Mouse (Mus musculus) heart, postnatal 0 days (tissue): ENCODE results near the gene Chrna5. TPM values are rescaled to one million over a fixed set of nuclear protein-coding genes. Genes with fewer than 3 reads are reported as not detected.

Experiments
- ATAC-seq: fragments of 200-750 bp; cut with Nextera tagmentation; 2 replicates; pipeline ENCODE4 v1.8.0; 2017; ENCODE audit warnings: low read depth, moderate number of reproducible peaks, moderate library complexity; ENCODE audit not compliant: insufficient read depth
- DNase-seq: peaks from one replicate; pipeline ENCODE4 v3.0.0-alpha.2; 2016; ENCODE audit warnings: low spot score
- H3K27ac ChIP-seq: fragments of 300-500 bp; sonication (generic); 2 replicates; pipeline ENCODE4 v1.5.1; 2014; ENCODE audit warnings: low read depth, mild to moderate bottlenecking
- H3K27me3 ChIP-seq: fragments of 300-500 bp; sonication (generic); 2 replicates; pipeline ENCODE4 v1.6.1; 2014; ENCODE audit warnings: low read length, mixed read lengths; ENCODE audit not compliant: control insufficient read depth, insufficient read depth
- H3K36me3 ChIP-seq: fragments of 300-500 bp; sonication (generic); replicated peaks from 2 replicates; pipeline ENCODE4 v1.6.1; 2014; ENCODE audit warnings: low read length, mixed read lengths; ENCODE audit not compliant: control insufficient read depth, insufficient read depth
- H3K4me1 ChIP-seq: fragments of 300-500 bp; sonication (generic); 2 replicates; pipeline ENCODE4 v1.6.1; 2014; ENCODE audit warnings: antibody characterized with exemption; ENCODE audit not compliant: control insufficient read depth, insufficient read depth
- H3K4me2 ChIP-seq: fragments of 300-500 bp; sonication (generic); 2 replicates; pipeline ENCODE4 v1.6.1; 2014; ENCODE audit warnings: low read depth, mild to moderate bottlenecking, low read length, moderate library complexity
- H3K4me3 ChIP-seq: fragments of 300-500 bp; sonication (generic); 2 replicates; pipeline ENCODE4 v1.5.1; 2014; ENCODE audit warnings: low read depth, low read length
- H3K9ac ChIP-seq: fragments of 300-500 bp; sonication (generic); replicated peaks from 2 replicates; pipeline ENCODE4 v1.6.1; 2014; ENCODE audit warnings: low read depth, low read length, mixed read lengths
- H3K9me3 ChIP-seq: fragments of 300-500 bp; sonication (generic); replicated peaks from 2 replicates; pipeline ENCODE4 v1.6.1; 2016; ENCODE audit warnings: low read length; ENCODE audit not compliant: control insufficient read depth
- CTCF ChIP-seq: IDR thresholded peaks from 2 replicates; pipeline ENCODE4 v1.5.1; 2016; ENCODE audit warnings: antibody characterized with exemption, control low read depth, low read depth
- EP300 ChIP-seq: IDR thresholded peaks from 2 replicates; pipeline ENCODE4 v1.6.1; 2016; ENCODE audit warnings: antibody characterized with exemption, low read depth
- whole genome bisulfite sequencing: fragments of 180-500 bp; shearing (Covaris S2); extraction: QIAGEN DNeasy Blood & Tissue Kit; methylation state at CpG from one replicate; pipeline ENCODE4 v1.1.7; 2014; 5-methylcytosine and 5-hydroxymethylcytosine counted together
- polyA plus RNA-seq: library from polyadenylated mRNA; unstranded; fragments of >200 nt; fragmentation: Nextera tagmentation; extraction: Ambion mirVana; gene quantifications from 2 replicates; pipeline ENCODE4 v1.2.1, GENCODE M21; 2015
- total RNA-seq: library from RNA; depleted of rRNA; stranded (reverse); fragments of >200 nt; gene quantifications from 2 replicates; pipeline ENCODE4 v1.2.3, GENCODE M21; 2014; ENCODE audit warnings: low replicate concordance; rRNA removed

Chrna5 gene
- not detected in 2 replicates for total RNA-seq
- 0.07 TPM in 1 of 2 replicates, not detected in the other for polyA plus RNA-seq

GRCm38 (mm10) chr9:54980674-54981073 lies at the start of gene Chrna5:
TSS of gene Chrna5 (plus strand) at chr9:54980880.
- Histone ChIP-seq H3K36me3 (no peaks in the 10 kb centered on the region), H3K27ac (no peak within 1 kb of the TSS), H3K9me3 (no peaks in the 10 kb centered on the region), H3K27me3 (peaks cover 46% of the 10 kb centered on the region), H3K4me1 (no peaks in the 10 kb centered on the region), H3K4me2 (peak within 1 kb of the TSS; percentile 89), H3K9ac (peak within 1 kb of the TSS; percentile 26; the same call in 1 of the 2 replicates), H3K4me3 (peak within 1 kb of the TSS; percentile 55)
- DNase-seq (no peak), ATAC-seq (no peak)
- 66% methylated on average over 8 of the region's 8 CpGs for WGBS
- no peak for TF ChIP-seq CTCF
- TF ChIP-seq EP300 = no peak

- H3K4me3 ChIP-seq = no peak overlapping the region
- H3K4me2 ChIP-seq = no peak overlapping the region
- H3K9me3 ChIP-seq = no peaks in the 10 kb centered on the region
- H3K9ac ChIP-seq = no peak overlapping the region
- ATAC-seq = no peak
- no peak overlapping the region for H3K27ac ChIP-seq
- no peaks in the 10 kb centered on the region for H3K4me1 ChIP-seq
- no peaks in the 10 kb centered on the region for H3K27me3 ChIP-seq
- WGBS = 16% methylated on average over 1 of the region's 1 CpGs
- H3K36me3 ChIP-seq = no peaks in the 10 kb centered on the region
- TF ChIP-seq EP300 (no peak), CTCF (no peak)
- no peak for DNase-seq
These were observed 48.9 kb upstream of the Chrna5 start for GRCm38 (mm10) chr9:54931765-54932164.

- H3K27ac ChIP-seq = no peak overlapping the region
- no peaks in the 10 kb centered on the region for H3K4me1 ChIP-seq
- H3K9me3 ChIP-seq = no peaks in the 10 kb centered on the region
- no peak overlapping the region for H3K4me3 ChIP-seq
- DNase-seq (no peak), ATAC-seq (no peak)
- no peak overlapping the region for H3K4me2 ChIP-seq
- TF ChIP-seq CTCF (no peak), EP300 (no peak)
- H3K27me3 ChIP-seq = no peaks in the 10 kb centered on the region
- WGBS = 66% methylated on average over 2 of the region's 2 CpGs
- no peak overlapping the region for H3K9ac ChIP-seq
- H3K36me3 ChIP-seq = no peaks in the 10 kb centered on the region
These were observed 48.3 kb upstream of the Chrna5 start for GRCm38 (mm10) chr9:54932379-54932778.

GRCm38 (mm10) chr9:54942071-54942470 lies 38.6 kb upstream of the Chrna5 start:
- no peak overlapping the region for H3K4me3 ChIP-seq
- H3K4me2 ChIP-seq = no peak overlapping the region
- H3K4me1 ChIP-seq = no peaks in the 10 kb centered on the region
- no peak overlapping the region for H3K27ac ChIP-seq
- H3K27me3 ChIP-seq = no peaks in the 10 kb centered on the region
- no peak overlapping the region for H3K9ac ChIP-seq
- DNase-seq (no peak), ATAC-seq (no peak)
- 78% methylated on average over 4 of the region's 4 CpGs for WGBS
- no peak for TF ChIP-seq CTCF
- TF ChIP-seq EP300 = no peak
- H3K9me3 ChIP-seq = no peaks in the 10 kb centered on the region
- H3K36me3 ChIP-seq = no peaks in the 10 kb centered on the region

GRCm38 (mm10) chr9:54944467-54944866 lies 36.2 kb upstream of the Chrna5 start:
- Histone ChIP-seq H3K4me2 (no peak overlapping the region), H3K36me3 (no peaks in the 10 kb centered on the region), H3K9ac (no peak overlapping the region), H3K27ac (no peak overlapping the region), H3K4me1 (no peaks in the 10 kb centered on the region), H3K4me3 (no peak overlapping the region), H3K9me3 (no peaks in the 10 kb centered on the region), H3K27me3 (no peaks in the 10 kb centered on the region)
- 64% methylated on average over 2 of the region's 2 CpGs for WGBS
- DNase-seq (no peak), ATAC-seq (no peak)
- TF ChIP-seq CTCF (0 out of 2 replicates have a peak, but pooled peaks have one; percentile 8), EP300 (no peak)

- Histone ChIP-seq H3K4me2 (no peak overlapping the region), H3K27me3 (no peaks in the 10 kb centered on the region), H3K36me3 (no peaks in the 10 kb centered on the region), H3K27ac (no peak overlapping the region), H3K9ac (no peak overlapping the region), H3K4me3 (no peak overlapping the region), H3K4me1 (no peaks in the 10 kb centered on the region), H3K9me3 (no peaks in the 10 kb centered on the region)
- ATAC-seq (no peak), DNase-seq (no peak)
- TF ChIP-seq CTCF (no peak), EP300 (no peak)
- WGBS = 69% methylated on average over 16 of the region's 16 CpGs
These were observed 34.4 kb upstream of the Chrna5 start for GRCm38 (mm10) chr9:54946256-54946655.
